Mouse (Mus musculus) CH12.LX (cell line): ENCODE results near the gene Pex14.

Experiments used
- BHLHE40 ChIP-seq: IDR thresholded peaks from 2 replicates; pipeline ENCODE4 v1.6.1; 2011; ENCODE audit warnings: mild to moderate bottlenecking, low read depth, low read length, improper control_type of control experiment
- CTCF ChIP-seq, 2 experiments: IDR thresholded peaks in 1 of 2; conservative IDR thresholded peaks in 1 of 2; 2 replicates each; pipeline ENCODE4 v1.5.1; 2011 to 2012; ENCODE audit warnings: low read depth in 2 of 2, low read length in 2 of 2, improper control_type of control experiment in 1 of 2, inconsistent platforms in 1 of 2, mild to moderate bottlenecking in 1 of 2, moderate library complexity in 1 of 2
- JUND ChIP-seq: conservative IDR thresholded peaks from 2 replicates; pipeline ENCODE4 v1.6.1; 2011; ENCODE audit warnings: low read depth, low read length, improper control_type of control experiment
- MYC ChIP-seq: IDR thresholded peaks from 2 replicates; pipeline ENCODE4 v1.6.1; 2011; ENCODE audit warnings: low read depth, mild to moderate bottlenecking, improper control_type of control experiment, low read length
- UBTF ChIP-seq: IDR thresholded peaks from 2 replicates; pipeline ENCODE4 v1.6.1; 2012; ENCODE audit warnings: low read depth, mild to moderate bottlenecking, inconsistent platforms, low read length, improper control_type of control experiment, moderate library complexity
- ZKSCAN1 ChIP-seq: IDR thresholded peaks from 2 replicates; pipeline ENCODE4 v1.6.1; 2012; ENCODE audit warnings: low read depth, inconsistent platforms, low read length, improper control_type of control experiment, borderline replicate concordance

GRCm38 (mm10) chr4:148941321-148941720 is 158.4 kb downstream of the Pex14 start:
- TF ChIP-seq UBTF (no peak), CTCF (conservative IDR thresholded peaks at IDR 0.05 in 1 of 2, IDR thresholded peaks at IDR 0.05 in 1 of 2; ENCODE audit: low read depth in 2 of 2, low read length in 2 of 2) (no peak), ZKSCAN1 (no peak), JUND (no peak), MYC (no peak), BHLHE40 (no peak)
